Mouse (Mus musculus): ENCODE data around the gene Dnttip1. TPM values are rescaled to one million over a fixed set of nuclear protein-coding genes. Genes with fewer than 3 reads are reported as not detected.

The Dnttip1 gene
- polyA plus RNA-seq, 1 experiment from 2014 or later = 85.1 TPM

- no peak for DNase-seq (ENCODE audit: low spot score)
- 90% methylated on average over 6 of the region's 6 CpGs for WGBS
- peaks cover 28% of the 10 kb centered on the region for H3K36me3 ChIP-seq (replicated peaks)
- no peaks in the 10 kb centered on the region for H3K9me3 ChIP-seq
- no peak overlapping the region for H3K4me3 ChIP-seq
- peaks cover 18% of the 10 kb centered on the region for H3K4me1 ChIP-seq
- no peak overlapping the region for H3K27ac ChIP-seq (replicated peaks)
- 0 out of 2 replicates have a peak, but pooled peaks cover 11% of the 10 kb centered on the region for H3K27me3 ChIP-seq (replicated peaks; ENCODE audit: low read depth, poor library complexity, severe bottlenecking)
Observed at GRCm38 (mm10) chr2:164776130-164776529, 30.3 kb downstream of the Dnttip1 start.

GRCm38 (mm10) chr2:164776801-164777200 is 31.0 kb downstream of the Dnttip1 start:
- WGBS = 74% methylated on average over 17 of the region's 17 CpGs
- H3K27ac ChIP-seq (replicated peaks) = no peak overlapping the region

GRCm38 (mm10) chr2:164777246-164778014 is 31.6 kb downstream of the Dnttip1 start:
- H3K36me3 ChIP-seq (replicated peaks) = peaks cover 15% of the 10 kb centered on the region
- H3K27me3 ChIP-seq (replicated peaks; ENCODE audit: low read depth, poor library complexity, severe bottlenecking) = 0 out of 2 replicates have a peak, but pooled peaks cover 11% of the 10 kb centered on the region
- 85% methylated on average over 30 of the region's 30 CpGs for WGBS
- peaks cover 5% of the 10 kb centered on the region; the same call in 1 of the 2 replicates for H3K4me1 ChIP-seq
- H3K9me3 ChIP-seq = no peaks in the 10 kb centered on the region
- no peak overlapping the region for H3K27ac ChIP-seq (replicated peaks)
- no peak for DNase-seq (ENCODE audit: low spot score)
- no peak overlapping the region for H3K4me3 ChIP-seq

More at GRCm38 (mm10) chr2:164776801-164777200, 31.0 kb downstream of the Dnttip1 start:
- peaks cover 11% of the 10 kb centered on the region for H3K4me1 ChIP-seq
- H3K27me3 ChIP-seq (replicated peaks; ENCODE audit: low read depth, poor library complexity, severe bottlenecking) = 0 out of 2 replicates have a peak, but pooled peaks cover 11% of the 10 kb centered on the region
- H3K9me3 ChIP-seq = no peaks in the 10 kb centered on the region
- H3K36me3 ChIP-seq (replicated peaks) = peaks cover 21% of the 10 kb centered on the region
- H3K4me3 ChIP-seq = no peak overlapping the region
- no peak for DNase-seq (ENCODE audit: low spot score)

- Histone ChIP-seq H3K4me1 (0 out of 2 replicates have a peak, but pooled peaks cover 3% of the 10 kb centered on the region), H3K27ac (replicated peaks) (no peak overlapping the region), H3K36me3 (replicated peaks) (peaks cover 9% of the 10 kb centered on the region), H3K4me3 (no peak overlapping the region), H3K27me3 (replicated peaks; ENCODE audit: low read depth, poor library complexity, severe bottlenecking) (0 out of 2 replicates have a peak, but pooled peaks cover 11% of the 10 kb centered on the region), H3K9me3 (no peaks in the 10 kb centered on the region)
- 88% methylated on average over 11 of the region's 11 CpGs for WGBS
- DNase-seq (ENCODE audit: low spot score) = no peak
Observed at GRCm38 (mm10) chr2:164778015-164778287, 32.2 kb downstream of the Dnttip1 start.

GRCm38 (mm10) chr2:164778809-164779208 is 33.0 kb downstream of the Dnttip1 start:
- no peak overlapping the region for H3K4me3 ChIP-seq
- DNase-seq (ENCODE audit: low spot score) = no peak
- H3K27ac ChIP-seq (replicated peaks) = no peak overlapping the region
- H3K27me3 ChIP-seq (replicated peaks; ENCODE audit: low read depth, poor library complexity, severe bottlenecking) = 0 out of 2 replicates have a peak, but pooled peaks cover 11% of the 10 kb centered on the region
- H3K9me3 ChIP-seq = no peaks in the 10 kb centered on the region
- peaks cover under 1% of the 10 kb centered on the region; the same call in 1 of the 2 replicates for H3K36me3 ChIP-seq (replicated peaks)
- H3K4me1 ChIP-seq = no peaks in the 10 kb centered on the region
- 82% methylated on average over 7 of the region's 7 CpGs for WGBS

GRCm38 (mm10) chr2:164779481-164780086 is 33.8 kb downstream of the Dnttip1 start, which contains the start of gene Tnnc2:
Tnnc2 (minus strand) TSS chr2:164779967.
- 72% methylated on average over 8 of the region's 8 CpGs for WGBS

GRCm38 (mm10) chr2:164781876-164782275 is 36.1 kb downstream of the Dnttip1 start:
- H3K4me3 ChIP-seq = no peak overlapping the region
- H3K4me1 ChIP-seq = peaks cover 23% of the 10 kb centered on the region
- H3K27ac ChIP-seq (replicated peaks) = no peak overlapping the region
- WGBS = 74% methylated on average over 4 of the region's 4 CpGs
- H3K9me3 ChIP-seq = no peaks in the 10 kb centered on the region
- no peaks in the 10 kb centered on the region for H3K36me3 ChIP-seq (replicated peaks)
- H3K27me3 ChIP-seq (replicated peaks; ENCODE audit: low read depth, poor library complexity, severe bottlenecking) = peaks cover 19% of the 10 kb centered on the region; the same call in 1 of the 2 replicates
- no peak for DNase-seq (ENCODE audit: low spot score)

More at GRCm38 (mm10) chr2:164779481-164780086, 33.8 kb downstream of the Dnttip1 start, which contains the start of gene Tnnc2:
- DNase-seq (ENCODE audit: low spot score) = no peak
- H3K9me3 ChIP-seq = no peaks in the 10 kb centered on the region
- H3K27ac ChIP-seq (replicated peaks) = no peak within 1 kb of the TSS
- H3K4me1 ChIP-seq = no peaks in the 10 kb centered on the region; the same call in 1 of the 2 replicates
- H3K27me3 ChIP-seq (replicated peaks; ENCODE audit: low read depth, poor library complexity, severe bottlenecking) = 0 out of 2 replicates have a peak, but pooled peaks cover 14% of the 10 kb centered on the region
- H3K36me3 ChIP-seq (replicated peaks) = no peaks in the 10 kb centered on the region
- no peak within 1 kb of the TSS for H3K4me3 ChIP-seq

GRCm38 (mm10) chr2:164783926-164784581 is 38.3 kb downstream of the Dnttip1 start:
- 75% methylated on average over 7 of the region's 7 CpGs for WGBS
- H3K27ac ChIP-seq (replicated peaks) = no peak overlapping the region

GRCm38 (mm10) chr2:164784869-164785420 is 39.2 kb downstream of the Dnttip1 start:
- H3K4me1 ChIP-seq = peaks cover 36% of the 10 kb centered on the region
- H3K27ac ChIP-seq (replicated peaks) = peak overlapping the region; percentile 87; the same call in 1 of the 2 replicates
- WGBS = 20% methylated on average over 7 of the region's 7 CpGs
- H3K9me3 ChIP-seq = no peaks in the 10 kb centered on the region
- H3K27me3 ChIP-seq (replicated peaks; ENCODE audit: low read depth, poor library complexity, severe bottlenecking) = peaks cover 13% of the 10 kb centered on the region; the same call in 1 of the 2 replicates
- H3K4me3 ChIP-seq = peak overlapping the region; percentile 79
- H3K36me3 ChIP-seq (replicated peaks) = peaks cover 12% of the 10 kb centered on the region; the same call in 1 of the 2 replicates
- no peak for DNase-seq (ENCODE audit: low spot score)

More at GRCm38 (mm10) chr2:164783926-164784581, 38.3 kb downstream of the Dnttip1 start:
- Histone ChIP-seq H3K36me3 (replicated peaks) (peaks cover 8% of the 10 kb centered on the region; the same call in 1 of the 2 replicates), H3K27me3 (replicated peaks; ENCODE audit: low read depth, poor library complexity, severe bottlenecking) (peaks cover 13% of the 10 kb centered on the region; the same call in 1 of the 2 replicates), H3K4me1 (peaks cover 36% of the 10 kb centered on the region), H3K4me3 (no peak overlapping the region), H3K9me3 (no peaks in the 10 kb centered on the region)
- DNase-seq (ENCODE audit: low spot score) = no peak

- H3K27ac ChIP-seq (replicated peaks) = peak within 1 kb of the TSS; percentile 87
- no peaks in the 10 kb centered on the region for H3K9me3 ChIP-seq
- peaks cover 18% of the 10 kb centered on the region; the same call in 1 of the 2 replicates for H3K36me3 ChIP-seq (replicated peaks)
- H3K4me3 ChIP-seq = peak within 1 kb of the TSS; percentile 79
- peak; percentile 92 for DNase-seq (ENCODE audit: low spot score)
- WGBS = under 1% methylated on average over 89 of the region's 89 CpGs
- H3K27me3 ChIP-seq (replicated peaks; ENCODE audit: low read depth, poor library complexity, severe bottlenecking) = peaks cover 13% of the 10 kb centered on the region; the same call in 1 of the 2 replicates
- H3K4me1 ChIP-seq = peaks cover 36% of the 10 kb centered on the region
Observed at GRCm38 (mm10) chr2:164785481-164786387, 40.0 kb downstream of the Dnttip1 start, which contains the start of gene Snx21. Snx21 (plus strand) TSS chr2:164785823.

GRCm38 (mm10) chr2:164786388-164786885 is 40.7 kb downstream of the Dnttip1 start:
- H3K27me3 ChIP-seq (replicated peaks; ENCODE audit: low read depth, poor library complexity, severe bottlenecking) = peaks cover 13% of the 10 kb centered on the region; the same call in 1 of the 2 replicates
- peaks cover 36% of the 10 kb centered on the region for H3K4me1 ChIP-seq
- H3K4me3 ChIP-seq = peak overlapping the region; percentile 79
- peak overlapping the region; percentile 87 for H3K27ac ChIP-seq (replicated peaks)
- no peak for DNase-seq (ENCODE audit: low spot score)
- WGBS = 9% methylated on average over 15 of the region's 15 CpGs
- H3K36me3 ChIP-seq (replicated peaks) = peaks cover 24% of the 10 kb centered on the region
- no peaks in the 10 kb centered on the region for H3K9me3 ChIP-seq
